Mouse (Mus musculus) ovary, postnatal 10 days (tissue): ENCODE measurements at regions not wholly inside any gene's neighbourhood (a gene's known extent, or its start where the extent isn't known, plus 50 kb on each side); places are given as distances from the start of the nearest gene placed in this dataset.

Experiments
- DNase-seq: peaks from one replicate; pipeline ENCODE4 v3.0.0; 2022; ENCODE audit warnings: low spot score

DNA sequence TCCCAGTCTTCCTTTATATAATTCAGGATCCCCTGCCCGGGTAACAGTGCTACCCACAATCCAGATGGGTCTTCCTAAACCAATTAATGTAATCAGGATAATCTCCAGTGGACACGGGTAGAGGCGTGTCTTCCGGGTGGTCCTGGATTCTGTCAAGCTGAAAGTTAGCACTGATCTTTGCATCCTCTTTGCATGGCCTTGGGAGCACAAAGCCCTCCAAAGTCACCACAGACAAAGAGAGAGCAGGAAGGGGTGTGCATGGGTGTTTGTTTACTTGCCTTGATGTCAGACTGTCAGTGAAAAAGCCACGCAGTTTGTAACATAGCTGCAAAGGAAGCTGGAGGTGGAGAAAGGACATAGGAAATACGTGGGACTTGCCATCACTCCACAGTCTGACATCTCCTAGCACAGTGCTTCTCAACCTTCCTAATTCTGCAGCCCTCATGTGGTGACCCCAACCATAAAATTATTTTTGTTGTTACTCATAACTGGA, 208.0 kb downstream of the Rplp1 start:
- DNase-seq = no peak

DNA sequence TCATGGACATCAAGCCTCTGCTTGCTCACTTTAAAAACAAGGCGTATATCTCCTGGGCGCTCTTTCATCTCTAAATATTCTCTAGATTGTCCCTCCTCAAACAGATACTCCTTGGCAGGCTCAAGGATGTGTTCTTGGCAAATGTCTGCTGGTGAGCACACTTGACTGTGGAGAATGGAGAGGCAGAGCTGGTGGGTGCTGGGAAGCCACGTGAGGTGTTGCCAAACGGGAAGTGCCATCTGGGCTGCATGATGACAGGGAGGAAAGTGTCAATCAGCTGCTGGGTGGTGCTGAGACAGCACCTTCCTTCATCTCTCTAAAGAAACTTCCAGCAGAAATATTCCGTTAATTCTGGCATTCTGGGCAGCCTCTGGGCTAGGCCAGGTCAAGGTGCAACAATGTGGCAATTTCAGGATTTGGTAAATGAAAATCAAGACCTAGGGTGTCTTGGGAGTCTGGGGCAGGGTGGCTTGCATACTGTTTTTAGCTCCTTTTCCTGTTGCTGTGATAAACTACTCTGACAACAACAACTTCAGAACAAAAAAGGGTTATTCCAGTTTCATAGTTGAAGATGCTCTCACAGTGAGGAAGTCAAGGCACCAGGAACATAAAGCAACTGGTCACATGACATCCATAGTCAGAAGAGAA, 208.6 kb downstream of the Rplp1 start:
- no peak for DNase-seq

DNA sequence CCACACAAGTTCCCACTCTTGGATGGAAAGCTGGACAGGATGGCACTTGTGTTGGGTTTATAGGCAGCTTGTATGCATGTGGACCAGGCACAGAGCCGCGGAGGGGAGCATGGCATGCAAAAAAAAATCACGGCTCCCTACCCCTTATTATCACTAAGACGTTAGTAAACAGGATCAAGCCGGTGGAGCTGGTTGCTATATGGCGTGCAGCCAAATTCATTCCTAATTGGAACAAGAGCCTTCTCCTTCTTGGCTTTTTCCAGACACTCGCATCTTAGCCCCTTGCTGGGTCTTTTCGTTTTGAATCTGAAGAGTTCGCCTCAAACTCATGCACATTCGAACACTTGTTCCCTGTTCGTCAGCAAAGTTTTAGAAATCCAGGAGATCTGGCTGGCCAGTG, 211.0 kb downstream of the Rplp1 start:
- no peak for DNase-seq

DNA sequence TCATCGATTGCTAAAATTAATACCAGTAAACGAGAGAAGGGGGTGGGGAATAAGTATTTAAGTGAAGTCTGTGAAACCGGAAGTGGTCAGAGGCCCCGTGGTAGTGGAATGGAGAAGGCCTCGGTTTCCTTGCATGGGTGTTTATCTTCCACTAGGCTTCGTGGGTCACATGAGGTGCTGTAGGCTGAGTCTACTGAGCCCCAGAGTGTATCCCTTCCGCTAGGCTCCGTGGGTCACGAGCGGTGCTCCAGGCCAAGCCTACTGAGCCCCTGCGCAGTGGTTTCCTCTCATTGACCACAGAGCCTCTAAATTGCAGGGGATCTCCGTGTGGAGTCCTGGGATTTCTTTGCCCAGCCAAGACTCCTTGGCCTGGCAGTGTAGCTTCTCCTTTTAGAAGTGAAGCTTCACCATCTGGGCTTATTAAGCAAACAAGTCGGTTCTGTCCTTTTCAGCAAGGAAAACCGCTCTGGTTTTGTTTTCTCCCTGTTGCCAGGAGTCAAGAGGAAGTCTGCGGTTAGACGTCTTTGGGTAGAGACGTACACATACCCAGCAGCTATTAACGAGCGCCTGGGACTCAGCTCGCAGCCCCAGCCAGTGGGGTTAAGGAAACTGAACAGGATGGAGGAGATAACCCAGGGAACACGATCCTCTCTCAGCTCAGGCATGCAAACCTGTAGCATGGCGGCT, 211.9 kb downstream of the Rplp1 start:
- no peak for DNase-seq

DNA sequence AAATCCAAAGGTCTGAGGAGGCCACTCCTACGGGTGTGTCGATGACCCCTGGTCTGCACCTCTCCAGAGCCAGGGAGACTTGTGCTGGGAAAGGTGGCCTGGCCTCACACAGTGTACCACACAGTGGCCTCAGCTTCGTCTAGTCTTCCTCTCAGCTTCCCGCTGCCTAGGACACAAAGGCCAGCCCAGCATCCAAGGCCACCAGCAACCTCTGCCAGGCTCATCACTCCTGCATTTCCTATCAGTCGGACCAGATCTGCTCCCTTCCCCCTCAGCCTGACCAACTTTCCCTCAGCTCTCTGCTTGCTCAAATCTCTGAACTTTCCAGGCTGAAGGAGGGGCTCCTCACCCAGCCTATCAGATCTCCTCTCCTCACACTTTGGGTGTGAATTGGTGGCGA, 213.8 kb downstream of the Rplp1 start:
- DNase-seq = no peak

DNA sequence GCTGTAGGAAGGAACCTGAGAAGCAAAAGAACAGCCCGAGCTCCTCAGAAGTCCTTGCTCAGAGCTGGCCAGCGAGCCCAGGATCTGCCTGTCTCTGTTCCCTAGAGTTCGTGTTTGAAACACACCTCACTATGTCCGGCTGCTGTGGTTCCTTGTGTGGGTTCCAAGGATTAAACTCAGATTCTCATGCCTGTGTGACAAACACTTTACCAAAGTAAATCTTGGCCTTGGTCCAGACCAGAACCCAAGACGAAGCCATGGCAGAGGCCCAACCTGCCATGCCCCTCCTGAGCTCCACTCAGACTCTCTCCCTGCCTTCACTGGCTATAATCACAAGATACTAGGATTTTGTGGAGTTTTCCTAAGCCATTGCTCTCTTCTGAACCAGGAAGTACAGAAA, 214.7 kb downstream of the Rplp1 start:
- no peak for DNase-seq

DNA sequence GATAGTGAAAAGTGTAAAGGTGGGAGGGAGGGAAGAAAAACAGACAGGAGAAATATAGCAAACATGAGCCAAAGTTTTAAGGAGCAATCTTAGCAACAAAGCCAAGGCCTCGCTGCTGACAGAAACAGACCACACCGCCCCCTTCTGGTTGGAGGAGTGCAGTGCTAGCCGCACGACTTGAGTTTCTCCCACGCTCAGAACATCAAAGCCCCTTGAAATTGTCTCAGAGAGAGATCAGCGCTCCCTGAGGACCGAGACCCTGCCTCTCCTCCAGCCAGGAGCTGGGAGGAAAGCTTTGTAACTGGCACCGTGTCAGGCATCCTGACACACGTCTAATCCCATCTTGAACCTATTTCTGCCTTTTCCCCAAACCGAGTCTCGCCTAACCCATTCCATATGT, 216.4 kb downstream of the Rplp1 start:
- no peak for DNase-seq

DNA sequence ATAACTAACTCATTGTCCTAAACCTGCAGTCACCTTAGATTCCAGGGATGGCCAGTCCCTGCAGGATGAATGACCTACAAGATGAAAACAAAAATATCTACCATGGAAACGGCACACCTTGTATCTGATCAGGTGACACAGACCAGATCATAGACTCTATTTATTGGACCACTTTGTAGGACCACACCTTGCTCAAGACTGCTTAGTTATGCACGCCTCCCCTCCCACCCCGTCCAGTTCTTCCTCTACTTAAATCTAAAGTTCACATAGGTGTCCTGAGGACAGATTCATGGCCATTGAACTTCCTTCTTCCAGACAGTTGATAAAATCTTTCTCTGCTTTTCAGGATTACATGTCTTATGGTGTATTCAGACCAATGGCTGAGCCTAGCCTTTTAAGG, 217.5 kb downstream of the Rplp1 start:
- DNase-seq = no peak

DNA sequence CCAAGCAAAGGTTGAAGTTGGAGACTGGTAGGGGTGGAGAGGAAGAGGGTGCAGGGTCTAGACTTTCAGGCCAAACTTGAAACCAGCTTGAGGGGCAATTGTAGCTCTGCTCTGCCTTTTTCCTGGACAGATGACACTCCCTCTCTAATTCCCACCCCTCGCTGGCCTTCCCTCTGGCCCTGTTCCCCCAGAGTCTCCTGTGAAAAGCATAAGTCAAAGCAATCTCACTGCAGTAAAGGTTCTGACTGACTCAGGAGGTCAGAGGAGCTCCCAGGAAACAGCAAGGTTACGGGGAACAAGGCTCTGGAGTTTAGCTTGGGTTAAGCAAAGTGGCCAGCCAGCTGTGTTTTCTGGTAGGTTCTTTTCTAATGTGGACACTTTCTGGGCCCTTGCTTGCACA, 218.5 kb downstream of the Rplp1 start:
- DNase-seq = no peak

DNA sequence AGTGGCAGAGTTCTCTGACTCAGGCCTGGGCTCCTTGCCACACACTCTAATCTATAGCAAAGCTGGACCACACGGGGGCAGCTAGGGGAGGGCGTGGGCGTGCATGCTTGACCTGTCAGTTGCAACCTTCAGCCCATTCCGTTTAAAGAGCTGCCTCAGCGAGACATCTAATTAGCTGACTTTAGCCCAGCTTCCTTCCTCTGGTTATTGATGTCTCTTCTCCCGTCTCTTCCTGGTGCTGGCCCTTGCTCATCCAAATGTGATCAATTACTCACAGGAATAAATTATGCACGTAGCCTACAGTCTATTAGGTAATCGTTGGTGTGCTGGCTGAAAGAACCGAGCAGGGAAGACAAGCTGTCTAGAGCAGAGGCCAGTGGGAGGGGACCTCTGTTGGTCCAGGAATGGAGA, 219.0 kb downstream of the Rplp1 start:
- DNase-seq = no peak

DNA sequence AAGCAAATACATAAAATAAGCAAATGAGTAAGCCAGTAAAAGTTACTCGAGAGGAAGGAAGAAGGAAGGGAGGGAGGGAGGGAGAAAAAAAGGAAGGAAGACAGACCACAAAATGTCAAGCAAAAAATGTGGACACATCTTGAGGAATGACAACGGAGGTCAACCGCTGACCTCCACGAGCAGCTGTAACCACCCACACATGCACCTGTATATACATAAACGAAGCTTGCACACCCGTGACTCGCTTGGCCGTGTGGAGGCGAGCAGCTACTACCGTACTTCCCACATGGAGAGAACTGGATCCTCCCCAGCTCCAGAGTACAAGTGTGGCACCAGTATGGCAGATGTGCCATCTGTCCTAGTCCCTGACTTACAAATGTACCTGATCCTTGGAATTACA, 220.1 kb downstream of the Rplp1 start:
- DNase-seq = no peak

DNA sequence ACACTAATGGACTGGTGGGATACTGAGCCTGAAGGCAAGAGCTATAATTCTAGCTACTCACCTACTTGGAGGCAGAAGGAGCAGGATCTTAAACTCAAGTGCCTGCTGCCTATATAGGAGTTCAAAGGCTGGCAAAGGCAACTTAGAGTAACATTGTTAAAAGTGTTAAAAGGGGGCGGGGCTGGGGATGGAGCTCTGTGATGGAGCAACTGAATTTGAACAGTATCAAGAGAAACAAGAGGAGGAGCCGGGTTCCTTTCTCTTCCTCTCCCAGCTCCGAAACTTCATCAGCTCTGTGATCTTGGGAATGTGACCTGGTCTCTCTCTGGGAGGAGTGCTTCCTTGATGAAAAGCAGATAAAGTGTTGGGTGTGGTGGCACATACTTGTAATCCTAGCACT, 223.6 kb downstream of the Rplp1 start:
- no peak for DNase-seq

DNA sequence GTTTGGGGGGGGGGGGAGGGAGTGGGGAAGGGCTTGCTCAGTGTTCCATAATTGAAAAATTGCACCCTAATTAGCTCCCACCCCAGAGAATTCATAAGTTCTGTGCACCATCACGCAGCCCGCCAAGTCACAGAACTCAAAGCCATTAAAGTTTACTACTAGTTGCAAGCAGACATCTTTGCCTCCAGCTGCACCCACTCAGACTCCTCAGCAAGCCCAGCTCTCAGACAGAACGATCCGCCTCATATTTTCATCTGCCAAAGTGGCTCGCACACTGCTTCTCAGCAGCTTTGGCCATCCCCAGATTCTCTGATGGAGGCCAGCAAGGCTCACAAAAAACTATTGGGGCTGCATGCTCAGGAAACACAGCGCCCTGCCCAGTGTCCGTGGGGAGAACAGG, 224.4 kb downstream of the Rplp1 start:
- DNase-seq = no peak

DNA sequence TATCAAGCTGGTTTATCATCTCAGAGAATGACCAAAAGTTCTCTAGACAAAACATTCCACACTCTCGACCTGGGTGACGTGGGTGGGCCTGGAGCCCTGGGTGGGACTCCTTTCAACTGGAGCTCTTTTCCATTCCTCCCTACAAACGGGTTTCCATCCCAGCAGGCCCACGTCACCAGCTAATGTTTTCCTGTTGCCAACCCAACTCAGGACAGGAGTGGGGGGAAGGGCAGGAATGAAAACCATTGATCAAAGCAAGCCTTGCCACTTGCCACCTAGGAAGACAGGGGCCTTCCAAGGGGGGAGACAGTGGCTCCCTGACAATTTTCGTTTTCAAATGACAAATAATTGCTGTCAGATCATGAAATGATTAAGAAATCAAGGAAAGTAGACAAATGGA, 224.8 kb downstream of the Rplp1 start:
- no peak for DNase-seq

DNA sequence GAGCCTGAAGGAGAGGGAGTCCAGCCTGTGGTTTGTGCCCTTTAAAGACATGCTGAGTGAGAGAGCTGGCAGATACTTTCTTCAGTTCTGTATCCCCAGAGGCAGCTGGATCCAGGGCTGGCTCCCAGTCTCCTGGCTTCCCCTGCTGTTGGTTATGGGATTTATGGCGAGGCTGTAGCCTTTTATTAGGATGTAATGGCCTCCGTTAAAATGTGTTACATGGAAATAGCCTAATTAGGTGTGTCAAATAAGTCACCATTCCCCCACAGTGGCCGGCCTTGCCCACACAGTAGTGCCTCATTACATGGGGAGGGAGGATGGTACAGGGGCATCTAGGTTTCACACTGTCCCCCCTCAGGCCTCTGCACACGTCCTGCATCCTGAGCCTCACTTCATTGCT, 230.8 kb downstream of the Rplp1 start:
- DNase-seq = no peak

DNA sequence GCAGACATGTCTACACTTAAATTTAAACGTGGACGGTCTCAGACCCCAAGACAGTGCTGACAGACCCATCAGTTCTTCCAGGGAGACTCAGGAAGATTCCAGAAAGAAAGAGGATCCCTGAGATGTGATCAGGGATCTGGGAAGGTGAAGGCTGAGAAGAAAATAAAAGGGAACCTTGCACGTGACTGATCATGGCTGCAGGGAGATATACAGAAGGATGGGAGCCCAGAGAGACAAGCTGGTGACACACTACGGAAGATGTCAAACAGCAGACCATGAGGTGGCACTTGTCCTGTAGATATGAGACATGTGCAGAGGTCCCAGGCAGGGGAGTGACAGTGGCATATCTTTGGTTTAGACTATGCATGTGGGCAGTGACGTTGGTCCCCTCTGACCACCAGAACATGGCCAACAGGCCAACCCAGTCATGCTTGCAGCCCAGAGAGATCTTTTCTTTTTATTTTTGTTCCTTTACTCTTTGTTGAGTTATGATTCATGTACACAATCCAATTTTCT, 231.5 kb downstream of the Rplp1 start:
- DNase-seq = no peak

DNA sequence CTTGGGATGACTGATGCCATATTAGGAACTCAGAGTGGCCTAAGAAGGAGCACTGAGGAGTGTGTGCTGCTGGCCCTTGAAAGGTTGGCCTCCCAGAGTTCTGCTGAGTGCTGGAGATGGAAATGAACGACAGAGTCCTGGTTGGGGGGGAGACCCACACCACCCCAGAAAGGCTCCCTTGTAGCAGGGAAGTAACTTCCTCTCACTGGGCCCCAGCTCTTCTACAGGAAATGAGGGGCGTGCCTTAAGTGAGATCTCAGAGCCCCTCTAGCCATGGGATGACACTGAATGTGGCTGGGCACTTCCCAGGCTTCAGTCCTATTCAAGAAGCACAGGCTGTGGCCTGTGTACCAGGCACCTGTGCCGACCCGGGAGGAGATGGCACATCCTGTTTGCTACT, 232.0 kb downstream of the Rplp1 start:
- no peak for DNase-seq

DNA sequence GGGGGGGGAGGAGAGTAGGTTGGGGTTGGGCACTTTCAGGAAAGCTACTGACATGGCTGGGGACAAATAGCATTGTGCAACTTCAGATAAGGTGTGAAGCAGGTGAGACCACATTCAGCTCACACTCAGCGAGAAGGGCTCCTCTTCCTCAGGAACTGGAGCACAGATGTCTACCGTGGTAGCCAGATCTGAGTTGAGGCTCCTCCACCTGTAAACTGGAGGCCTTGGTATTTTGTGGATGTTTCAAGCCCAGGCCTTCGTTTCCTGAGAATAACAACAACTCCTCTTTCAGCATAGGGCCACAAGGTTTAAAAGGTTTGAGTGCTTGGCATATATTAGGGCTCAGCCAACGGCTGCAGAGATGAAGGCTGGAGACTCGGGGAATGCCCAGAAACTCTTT, 232.9 kb downstream of the Rplp1 start:
- no peak for DNase-seq

DNA sequence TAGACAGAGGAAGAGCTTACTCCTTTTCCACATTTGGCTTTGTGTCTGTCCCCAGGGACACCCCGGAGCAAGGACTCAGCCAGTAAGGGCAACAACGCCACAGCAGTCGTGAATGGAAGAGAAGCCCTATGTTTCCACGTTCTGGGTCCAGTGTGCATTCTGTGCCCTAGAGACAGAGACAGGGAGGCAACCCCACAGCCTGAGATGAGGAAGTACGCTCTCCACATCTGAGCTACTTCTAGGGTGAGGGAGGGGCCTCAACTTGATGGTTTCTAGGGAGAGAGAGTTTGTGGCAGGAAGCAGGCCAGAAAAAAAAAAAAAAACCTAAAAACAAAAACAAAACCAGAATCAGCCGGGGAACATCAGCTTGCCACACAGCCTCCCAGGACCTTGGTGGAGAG, 233.4 kb downstream of the Rplp1 start:
- no peak for DNase-seq

DNA sequence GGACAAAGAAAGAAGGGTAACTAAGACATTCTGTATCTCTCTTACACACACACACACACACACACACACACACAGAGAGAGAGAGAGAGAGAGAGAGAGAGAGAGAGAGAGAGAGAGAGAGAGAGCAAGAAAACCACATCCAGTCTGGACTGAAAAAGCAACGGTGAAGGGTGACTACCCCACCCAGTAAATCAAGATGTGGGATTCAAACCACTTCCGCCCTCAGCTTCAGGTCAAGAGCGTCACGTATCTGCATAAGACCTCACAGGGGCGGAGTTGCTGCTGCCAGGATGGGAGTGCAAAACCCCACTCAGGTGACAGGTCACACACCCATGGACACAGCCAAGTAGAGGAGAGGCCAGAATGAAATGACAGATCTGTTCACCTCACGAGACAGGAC, 234.7 kb downstream of the Rplp1 start:
- DNase-seq = no peak

DNA sequence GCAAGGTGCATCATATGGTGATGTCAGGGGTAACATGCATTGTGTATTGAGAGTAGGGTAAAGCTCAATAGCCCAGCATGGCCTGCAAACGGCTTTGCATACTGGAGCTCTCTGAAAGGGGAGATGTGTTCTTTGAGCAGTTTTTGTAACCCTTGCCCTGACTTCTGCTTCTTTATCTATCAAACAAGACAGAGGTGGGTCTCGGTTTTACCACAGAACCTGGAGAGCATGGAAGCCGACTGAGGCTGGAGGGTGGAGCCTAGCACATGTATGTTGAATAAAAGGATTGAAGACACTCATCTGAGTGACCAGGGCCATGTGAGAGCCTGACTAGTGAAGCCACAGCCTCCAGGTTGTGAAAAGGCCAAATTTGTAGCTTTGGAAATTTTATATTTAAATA, 236.7 kb downstream of the Rplp1 start:
- no peak for DNase-seq

DNA sequence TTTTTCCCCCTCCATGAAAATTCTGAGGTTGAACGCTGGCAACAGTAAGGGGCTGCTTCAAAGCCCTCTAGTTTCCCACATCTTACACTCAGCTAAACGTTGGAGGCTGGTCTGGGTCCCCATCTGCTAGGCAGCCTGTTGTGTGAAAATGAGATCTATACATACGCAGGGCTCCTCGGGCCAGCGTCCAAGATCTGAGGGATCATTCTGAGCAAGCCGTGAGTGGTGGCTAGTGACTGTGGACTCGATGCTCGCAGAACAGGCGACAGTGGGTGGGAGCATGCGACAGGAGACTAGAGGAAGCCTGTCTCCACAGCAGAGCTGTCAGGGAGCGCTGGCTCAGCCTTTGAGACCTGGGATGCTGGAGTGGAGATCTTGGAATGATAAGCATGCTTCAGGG, 237.3 kb downstream of the Rplp1 start:
- DNase-seq = no peak

DNA sequence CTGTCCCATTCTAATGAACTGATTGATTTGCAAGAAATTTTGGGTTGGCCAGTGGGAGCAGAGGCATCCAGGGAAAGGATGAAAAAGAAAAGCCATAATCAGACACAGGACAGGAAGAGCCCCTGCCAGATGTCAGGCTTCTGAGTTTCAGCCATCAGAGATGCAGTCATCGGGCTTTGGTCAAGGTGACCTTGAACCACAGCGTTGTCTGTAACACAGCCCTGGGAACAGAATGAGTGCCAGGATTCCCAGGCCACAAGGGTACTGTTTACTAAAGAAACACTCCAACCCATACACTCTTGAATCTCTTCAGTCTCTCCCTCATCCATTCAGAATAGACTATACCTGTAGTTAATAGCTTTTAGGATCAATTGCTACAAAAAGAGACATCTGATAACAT, 239.0 kb downstream of the Rplp1 start:
- DNase-seq = no peak
